Mouse (Mus musculus) hematopoietic stem cell, adult 5-6 weeks (primary cell): ENCODE data around the gene Yipf4. TPM values are rescaled to one million over a fixed set of nuclear protein-coding genes. Genes with fewer than 3 reads are reported as not detected.
A peak's percentile ranks its signal among the peaks of the same experiment; 100 is the strongest.
"Not testable (repeated sequence)": the region's sequence is repeated elsewhere in the genome, so short reads cannot be mapped to it uniquely, and the experiment has no call there.

Experiments
- ATAC-seq, 2 experiments: fragments of 125-278 bp in 1 of 2; replicated peaks in 1 of 2; 2 replicates each; pipeline ENCODE4 v1.8.0; 2016 to 2017; ENCODE audit warnings: inconsistent platforms in 2 of 2, mild to moderate bottlenecking in 2 of 2, moderate number of reproducible peaks in 2 of 2, low read depth in 1 of 2, moderate TSS enrichment in 1 of 2; ENCODE audit not compliant: low FRiP score in 2 of 2, poor library complexity in 2 of 2, severe bottlenecking in 2 of 2, insufficient read depth in 1 of 2, low TSS enrichment in 1 of 2
- total RNA-seq: library from RNA; stranded (forward); fragments of 172-1452, 232-1000 nt; gene quantifications from 2 replicates; pipeline ENCODE4 v1.2.3, GENCODE M21; 2017

The Yipf4 gene
- total RNA-seq = 45.7 and 57.2 TPM in 2 replicates

- ATAC-seq = peak; percentile 100
Measured at GRCm38 (mm10) chr17:74489024-74489900, at the start of gene Yipf4. Gene Yipf4 (plus strand): TSS chr17:74489493.

GRCm38 (mm10) chr17:74440486-74440885, 48.8 kb upstream of the Yipf4 start:
- peak; percentile 97 to 98 for ATAC-seq

GRCm38 (mm10) chr17:74449776-74450175, 39.5 kb upstream of the Yipf4 start:
- ATAC-seq = no peak

- ATAC-seq = no peak; a peak in 1 of 4 replicates
Measured at GRCm38 (mm10) chr17:74453928-74454327, 35.4 kb upstream of the Yipf4 start.

- no peak for ATAC-seq
Measured at GRCm38 (mm10) chr17:74454660-74455059, 34.6 kb upstream of the Yipf4 start.

- ATAC-seq = no peak
Measured at GRCm38 (mm10) chr17:74455426-74455825, 33.9 kb upstream of the Yipf4 start.

- ATAC-seq = no peak
Measured at GRCm38 (mm10) chr17:74456825-74457224, 32.5 kb upstream of the Yipf4 start.

- ATAC-seq = no peak
Measured at GRCm38 (mm10) chr17:74457972-74458677, 31.2 kb upstream of the Yipf4 start.

GRCm38 (mm10) chr17:74458711-74459408, 30.4 kb upstream of the Yipf4 start, which contains the start of gene Nlrc4:
Gene Nlrc4 (minus strand): TSS chr17:74459142.
- peak; percentile 61 to 87; a peak in 3 of 4 replicates for ATAC-seq

- ATAC-seq = no peak
Measured at GRCm38 (mm10) chr17:74463510-74463909, 25.8 kb upstream of the Yipf4 start.

- not testable (repeated sequence) for ATAC-seq
Measured at GRCm38 (mm10) chr17:74467981-74468380, 21.3 kb upstream of the Yipf4 start.

GRCm38 (mm10) chr17:74470133-74470532, 19.2 kb upstream of the Yipf4 start:
- ATAC-seq = not testable (repeated sequence)

GRCm38 (mm10) chr17:74480361-74481069, 8.8 kb upstream of the Yipf4 start:
- ATAC-seq = no peak

GRCm38 (mm10) chr17:74489901-74490220, 568 bp downstream of the Yipf4 start:
- no peak for ATAC-seq

- no peak for ATAC-seq
Measured at GRCm38 (mm10) chr17:74491565-74491964, 2.3 kb downstream of the Yipf4 start.

- ATAC-seq = no peak
Measured at GRCm38 (mm10) chr17:74500204-74500603, 10.9 kb downstream of the Yipf4 start.

GRCm38 (mm10) chr17:74501085-74501484, 11.8 kb downstream of the Yipf4 start:
- no peak for ATAC-seq
